Mouse (Mus musculus): ENCODE results near the gene Gspt2. TPM values are rescaled to one million over a fixed set of nuclear protein-coding genes. Genes with fewer than 3 reads are reported as not detected.
"Not testable (repeated sequence)": the region's sequence is repeated elsewhere in the genome, so short reads cannot be mapped to it uniquely, and the experiment has no call there.

Gspt2 gene
- polyA plus RNA-seq, 1 experiment from 2014 or later, result 9.8 TPM

DNA sequence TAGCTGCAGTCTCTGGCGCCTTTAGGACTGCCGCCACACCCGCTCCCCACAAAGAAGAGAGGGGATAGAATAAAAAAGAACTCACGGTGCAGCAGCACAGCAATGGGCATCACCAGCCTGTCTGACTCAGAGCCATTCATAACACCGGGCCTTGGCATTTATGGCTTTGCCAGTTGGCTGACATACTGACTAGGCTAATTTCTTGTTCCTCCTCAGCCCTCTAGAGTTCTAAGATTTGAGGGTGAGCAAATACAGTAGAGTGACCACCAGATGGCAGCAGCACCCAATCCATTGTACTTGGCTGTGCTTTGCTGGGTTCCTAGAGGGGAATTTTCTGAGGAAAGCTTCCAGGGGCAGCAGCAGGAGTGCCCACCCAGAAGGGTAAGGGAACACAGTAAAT is 53.7 kb downstream of the Gspt2 start:
- not testable (repeated sequence) for DNase-seq (ENCODE audit: low spot score); H3K9me3 ChIP-seq (ENCODE audit: control insufficient read depth, low read length); H3K4me2 ChIP-seq (replicated peaks; ENCODE audit: low read depth, low read length); H3K27me3 ChIP-seq (ENCODE audit: control insufficient read depth, insufficient read depth, low read length); H3K27ac ChIP-seq (ENCODE audit: low read depth, low read length); H3K4me3 ChIP-seq (ENCODE audit: low read depth, low read length); H3K9ac ChIP-seq (ENCODE audit: low read depth, low read length); H3K4me1 ChIP-seq (replicated peaks; ENCODE audit: control insufficient read depth, insufficient read depth, low read length); H3K36me3 ChIP-seq (ENCODE audit: control insufficient read depth, insufficient read depth, low read length)
- peak; percentile 69 for ATAC-seq (ENCODE audit: low FRiP score)
- 88% methylated on average over 5 of the region's 5 CpGs for WGBS

Other genes starting within 250 kb of the Gspt2 start
- 842 and 887 TPM in 2 replicates for gene Maged1, start 93.9 kb upstream of the Gspt2 start, polyA plus RNA-seq (2014; fragmentation: Nextera tagmentation; extraction: Ambion mirVana)
- gene Zxdb, start 88.5 kb downstream of the Gspt2 start, polyA plus RNA-seq (2014; fragmentation: Nextera tagmentation; extraction: Ambion mirVana), result 2.1 and 2.4 TPM in 2 replicates

All from hindbrain, embryonic 11.5 days (tissue).